Mouse (Mus musculus) kidney, postnatal 0 days (tissue): ENCODE data around the gene Ppm1b. TPM values are rescaled to one million over a fixed set of nuclear protein-coding genes. Genes with fewer than 3 reads are reported as not detected.
A peak's percentile ranks its signal among the peaks of the same experiment; 100 is the strongest.

ENCODE experiments used
- ATAC-seq: fragments of 200-750 bp; cut with Nextera tagmentation; replicated peaks from 2 replicates; pipeline ENCODE4 v1.8.0; 2017; ENCODE audit warnings: low read depth, moderate number of reproducible peaks, moderate TSS enrichment, moderate library complexity; ENCODE audit not compliant: low FRiP score
- DNase-seq: peaks from one replicate; pipeline ENCODE4 v3.0.0-alpha.2; 2016; ENCODE audit warnings: low spot score
- H3K27ac ChIP-seq: fragments of 300-500 bp; sonication (generic); 2 replicates; pipeline ENCODE4 v1.5.1; 2014; ENCODE audit warnings: mild to moderate bottlenecking
- H3K27me3 ChIP-seq: fragments of 300-500 bp; sonication (generic); 2 replicates; pipeline ENCODE4 v1.6.1; 2014; ENCODE audit warnings: low read length, mixed read lengths; ENCODE audit not compliant: insufficient read depth
- H3K36me3 ChIP-seq: fragments of 300-500 bp; sonication (generic); 2 replicates; pipeline ENCODE4 v1.6.1; 2014; ENCODE audit warnings: low read length, mixed read lengths; ENCODE audit not compliant: insufficient read depth
- H3K4me1 ChIP-seq: fragments of 300-500 bp; sonication (generic); replicated peaks from 2 replicates; pipeline ENCODE4 v1.6.1; 2014; ENCODE audit warnings: antibody characterized with exemption, low read length, mixed read lengths; ENCODE audit not compliant: insufficient read depth
- H3K4me2 ChIP-seq: fragments of 300-500 bp; sonication (generic); 2 replicates; pipeline ENCODE4 v1.6.1; 2014; ENCODE audit warnings: mild to moderate bottlenecking, low read length, moderate library complexity, mixed read lengths
- H3K4me3 ChIP-seq: fragments of 300-500 bp; sonication (generic); replicated peaks from 2 replicates; pipeline ENCODE4 v1.5.1; 2014; ENCODE audit warnings: low read depth, low read length
- H3K9ac ChIP-seq: fragments of 300-500 bp; sonication (generic); 2 replicates; pipeline ENCODE4 v1.6.1; 2014; ENCODE audit warnings: low read depth, low read length
- H3K9me3 ChIP-seq: fragments of 300-500 bp; sonication (generic); replicated peaks from 2 replicates; pipeline ENCODE4 v1.6.1; 2016; ENCODE audit warnings: low read length, inconsistent platforms, mixed read lengths
- CTCF ChIP-seq: IDR thresholded peaks from 2 replicates; pipeline ENCODE4 v1.5.1; 2016; ENCODE audit warnings: antibody characterized with exemption, low read depth, mild to moderate bottlenecking, moderate library complexity
- WGBS: fragments of 180-500 bp; shearing (Covaris S2); extraction: QIAGEN DNeasy Blood & Tissue Kit; methylation state at CpG from one replicate; pipeline ENCODE4 v1.1.7; 2014; 5-methylcytosine and 5-hydroxymethylcytosine counted together
- polyA plus RNA-seq: library from polyadenylated mRNA; unstranded; fragments of >200 nt; fragmentation: Nextera tagmentation; extraction: Ambion mirVana; gene quantifications from 2 replicates; pipeline ENCODE4 v1.2.1, GENCODE M21; 2015

Ppm1b gene
- polyA plus RNA-seq, 1 experiment from 2014 or later: 67.3 TPM

DNA sequence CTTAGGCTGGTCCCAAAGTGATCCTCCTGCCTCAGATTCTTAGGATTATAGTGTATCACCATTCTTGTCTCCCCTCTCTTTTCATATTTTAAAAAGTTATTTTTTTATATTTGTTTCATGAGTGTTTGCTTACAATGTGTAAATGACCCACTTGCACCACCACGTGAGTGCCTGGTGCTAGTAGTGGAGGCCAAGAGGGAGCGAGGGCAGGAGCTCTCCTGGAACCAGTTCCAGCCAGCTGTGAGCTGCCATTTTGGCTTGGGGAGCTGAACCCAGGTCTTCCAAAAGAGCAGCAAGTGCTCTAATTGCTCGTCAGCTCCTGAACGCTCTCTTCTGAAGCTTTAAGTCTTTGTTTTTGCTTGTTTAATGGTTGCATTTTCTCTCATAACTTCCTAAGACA, 3.6 kb downstream of the Ppm1b start:
- Histone ChIP-seq H3K4me3 (peak overlapping the region; percentile 92; the same call in 1 of the 2 replicates), H3K4me1 (peaks cover 14% of the 10 kb centered on the region; the same call in 1 of the 2 replicates), H3K36me3 (no peaks in the 10 kb centered on the region), H3K9me3 (no peaks in the 10 kb centered on the region), H3K4me2 (peak overlapping the region; percentile 65), H3K27me3 (no peaks in the 10 kb centered on the region), H3K9ac (0 out of 2 replicates have a peak overlapping the region, but pooled peaks have one; percentile 13), H3K27ac (no peak overlapping the region)
- no peak for TF ChIP-seq CTCF
- ATAC-seq: no peak
- no peak for DNase-seq
- WGBS: 58% methylated on average over 4 of the region's 4 CpGs

DNA sequence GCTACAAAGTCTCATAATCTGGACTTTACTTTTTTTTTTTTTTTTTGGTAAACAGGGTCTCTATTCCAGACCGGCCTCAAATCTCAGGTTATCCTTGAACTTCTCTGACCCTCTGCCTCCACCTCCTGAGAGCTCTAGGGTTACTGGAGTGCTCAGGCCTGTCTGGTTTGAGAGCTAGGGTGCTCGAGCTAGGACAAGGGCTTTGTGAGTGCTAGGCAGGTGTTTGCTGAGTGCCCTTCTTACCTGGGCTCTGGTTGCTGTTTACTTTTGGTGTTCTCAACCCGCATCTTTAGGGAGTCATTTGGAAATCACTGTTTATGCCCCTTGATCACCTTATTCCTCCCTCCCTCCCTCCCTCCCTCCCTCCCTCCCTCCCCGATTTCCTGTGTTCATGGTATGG, 5.5 kb downstream of the Ppm1b start:
- ATAC-seq (no peak), DNase-seq (no peak)
- TF ChIP-seq CTCF: no peak
- 67% methylated on average over 4 of the region's 4 CpGs for WGBS
- no peak overlapping the region for H3K4me3 ChIP-seq
- H3K4me1 ChIP-seq: peaks cover 8% of the 10 kb centered on the region; the same call in 1 of the 2 replicates
- no peak overlapping the region for H3K9ac ChIP-seq
- H3K4me2 ChIP-seq: no peak overlapping the region
- H3K27me3 ChIP-seq: no peaks in the 10 kb centered on the region
- H3K9me3 ChIP-seq: no peaks in the 10 kb centered on the region
- H3K27ac ChIP-seq: no peak overlapping the region
- no peaks in the 10 kb centered on the region for H3K36me3 ChIP-seq

DNA sequence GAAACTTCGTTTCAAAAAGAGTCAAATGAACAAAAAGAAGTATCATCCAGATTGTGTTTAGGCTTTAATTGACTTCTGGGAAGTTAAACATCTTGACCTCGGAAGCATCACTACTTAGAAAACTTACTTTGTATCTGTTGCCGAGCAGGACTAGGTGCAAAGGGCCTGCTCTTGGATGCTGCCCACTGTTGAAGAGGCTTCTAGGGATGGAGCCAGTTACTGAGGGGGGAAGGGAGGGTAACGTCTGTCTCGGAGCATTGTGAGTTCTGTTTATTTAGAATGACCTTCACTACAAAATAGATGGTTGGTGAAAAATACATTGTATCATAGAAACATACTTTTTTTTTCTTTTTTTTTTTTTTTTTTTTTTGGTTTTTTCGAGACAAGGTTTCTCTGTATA, 7.1 kb downstream of the Ppm1b start:
- Histone ChIP-seq H3K36me3 (no peaks in the 10 kb centered on the region), H3K4me1 (peaks cover 8% of the 10 kb centered on the region; the same call in 1 of the 2 replicates), H3K4me2 (no peak overlapping the region), H3K9ac (no peak overlapping the region), H3K27me3 (no peaks in the 10 kb centered on the region), H3K4me3 (no peak overlapping the region), H3K9me3 (no peaks in the 10 kb centered on the region), H3K27ac (no peak overlapping the region)
- no peak for ATAC-seq
- no peak for DNase-seq
- TF ChIP-seq CTCF: no peak
- 73% methylated on average over 6 of the region's 6 CpGs for WGBS

DNA sequence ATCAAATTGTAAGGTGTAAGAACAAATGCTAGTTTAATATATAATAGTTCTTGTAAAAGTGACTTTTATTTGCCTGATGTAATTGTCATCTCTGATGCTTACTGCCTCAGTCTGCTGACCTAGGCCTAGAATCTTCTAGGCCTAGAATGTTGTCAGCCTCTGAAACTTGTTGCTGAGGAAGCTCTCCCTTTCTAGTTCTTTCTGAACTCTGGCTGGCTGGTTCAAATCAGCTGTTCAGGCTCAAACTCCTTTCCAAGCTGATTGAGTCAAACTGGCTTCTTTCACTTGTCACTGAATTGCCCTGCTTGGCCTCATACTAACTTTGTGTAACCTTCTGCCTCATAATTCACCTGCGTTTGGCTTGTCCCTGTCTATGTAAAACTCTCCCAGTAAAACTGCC, 9.7 kb downstream of the Ppm1b start:
- Histone ChIP-seq H3K9ac (no peak overlapping the region), H3K27me3 (no peaks in the 10 kb centered on the region), H3K4me1 (no peaks in the 10 kb centered on the region; the same call in 1 of the 2 replicates), H3K27ac (no peak overlapping the region), H3K9me3 (no peaks in the 10 kb centered on the region), H3K4me3 (no peak overlapping the region), H3K36me3 (no peaks in the 10 kb centered on the region), H3K4me2 (no peak overlapping the region)
- ATAC-seq (no peak), DNase-seq (no peak)
- WGBS: 90% methylated on average over 1 of the region's 1 CpGs
- no peak for TF ChIP-seq CTCF

DNA sequence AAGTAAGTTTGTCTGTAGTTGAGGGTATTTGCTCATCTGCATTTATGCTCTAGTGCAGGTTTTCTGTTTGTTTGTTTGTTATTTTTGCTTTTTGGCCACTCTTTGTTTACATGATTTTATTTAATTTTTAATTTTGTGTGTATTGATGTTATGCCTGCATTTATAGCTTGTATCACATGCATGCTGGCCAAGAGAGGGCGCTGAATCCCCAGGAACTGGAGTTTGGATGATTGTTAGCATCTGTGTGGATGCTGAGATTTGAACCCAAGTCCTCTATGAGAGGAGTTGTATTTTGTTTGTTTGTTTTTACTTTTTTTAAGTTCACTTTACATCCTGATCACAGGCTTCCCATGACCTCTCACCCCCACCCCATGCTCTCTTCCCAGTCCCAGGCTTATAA, 10.5 kb downstream of the Ppm1b start:
- 78% methylated on average over 1 of the region's 1 CpGs for WGBS
- no peak for DNase-seq
- TF ChIP-seq CTCF: peak; percentile 34; the same call in 1 of the 2 replicates

DNA sequence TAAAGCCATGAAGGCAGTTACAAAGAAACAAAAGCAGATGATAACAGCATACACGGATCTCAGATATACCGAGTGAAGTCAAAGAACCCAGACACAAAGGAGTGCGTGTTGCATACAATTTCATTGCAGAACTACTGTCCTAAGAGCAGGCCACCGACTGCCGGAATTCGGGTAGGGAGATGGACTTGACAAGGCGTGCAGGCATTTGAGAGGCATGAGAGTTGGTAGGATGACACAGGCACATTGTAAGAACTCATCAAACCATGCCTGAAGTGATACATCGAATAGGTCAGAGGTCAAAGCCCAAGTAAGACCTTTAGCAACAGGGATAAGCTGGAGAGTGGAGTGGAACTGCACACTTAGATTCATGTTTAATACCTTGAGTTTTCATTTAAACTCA, 13.4 kb downstream of the Ppm1b start:
- H3K27me3 ChIP-seq: no peaks in the 10 kb centered on the region
- 71% methylated on average over 8 of the region's 8 CpGs for WGBS
- H3K4me1 ChIP-seq: no peaks in the 10 kb centered on the region; the same call in 1 of the 2 replicates
- H3K4me2 ChIP-seq: no peak overlapping the region
- H3K9me3 ChIP-seq: no peaks in the 10 kb centered on the region
- no peak overlapping the region for H3K4me3 ChIP-seq
- no peaks in the 10 kb centered on the region for H3K36me3 ChIP-seq
- no peak for TF ChIP-seq CTCF
- no peak overlapping the region for H3K9ac ChIP-seq
- no peak for ATAC-seq
- no peak for DNase-seq
- H3K27ac ChIP-seq: no peak overlapping the region

More for the DNA sequence above, 10.5 kb downstream of the Ppm1b start:
- Histone ChIP-seq H3K4me2 (no peak overlapping the region), H3K4me1 (no peaks in the 10 kb centered on the region; the same call in 1 of the 2 replicates), H3K27ac (no peak overlapping the region), H3K9me3 (no peaks in the 10 kb centered on the region), H3K27me3 (no peaks in the 10 kb centered on the region), H3K4me3 (no peak overlapping the region), H3K36me3 (no peaks in the 10 kb centered on the region), H3K9ac (no peak overlapping the region)
- no peak for ATAC-seq

DNA sequence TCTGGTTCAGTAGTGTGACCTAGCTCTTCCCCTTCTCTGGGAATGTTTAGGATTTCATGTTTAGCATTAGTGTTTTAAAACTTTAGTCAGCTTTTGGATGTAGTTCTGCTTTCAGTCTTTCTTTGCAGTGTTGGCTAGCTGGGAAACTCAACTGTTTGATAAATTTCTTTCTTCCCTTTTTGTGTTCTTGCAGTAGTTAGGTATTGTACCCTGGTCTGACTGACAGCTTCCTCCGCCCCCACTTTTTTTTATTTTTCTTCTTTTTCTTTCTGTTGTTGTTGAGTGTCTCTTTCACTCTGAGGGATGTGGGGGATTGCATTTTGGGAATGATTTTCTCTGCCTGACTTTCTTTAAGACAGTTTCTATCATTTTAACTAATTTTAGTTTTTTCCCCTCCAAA, 25.2 kb downstream of the Ppm1b start:
- Histone ChIP-seq H3K9me3 (no peaks in the 10 kb centered on the region), H3K4me3 (no peak overlapping the region), H3K27me3 (no peaks in the 10 kb centered on the region), H3K36me3 (no peaks in the 10 kb centered on the region), H3K27ac (no peak overlapping the region), H3K4me1 (no peaks in the 10 kb centered on the region), H3K4me2 (no peak overlapping the region), H3K9ac (no peak overlapping the region)
- ATAC-seq: no peak
- DNase-seq: no peak
- 88% methylated on average over 1 of the region's 1 CpGs for WGBS
- no peak for TF ChIP-seq CTCF
